Mouse (Mus musculus) limb, embryonic 15.5 days (tissue): ENCODE results near the gene Tuba1a. TPM values are rescaled to one million over a fixed set of nuclear protein-coding genes. Genes with fewer than 3 reads are reported as not detected.

Experiments used
- ATAC-seq: fragments of 200-750 bp; cut with Nextera tagmentation; 2 replicates; pipeline ENCODE4 v1.8.0; 2017; ENCODE audit warnings: low read depth, moderate TSS enrichment; ENCODE audit not compliant: insufficient number of reproducible peaks, low FRiP score, low TSS enrichment
- H3K27ac ChIP-seq: fragments of 300-500 bp; sonication (generic); 2 replicates; pipeline ENCODE4 v1.5.1; 2015; ENCODE audit warnings: moderate library complexity, mild to moderate bottlenecking, inconsistent platforms
- H3K27me3 ChIP-seq: fragments of 300-500 bp; sonication (generic); 2 replicates; pipeline ENCODE4 v1.6.1; 2015; ENCODE audit warnings: inconsistent platforms
- H3K36me3 ChIP-seq: fragments of 300-500 bp; sonication (generic); 2 replicates; pipeline ENCODE4 v1.6.1; 2015; ENCODE audit warnings: inconsistent platforms
- H3K4me1 ChIP-seq: fragments of 300-500 bp; sonication (generic); 2 replicates; pipeline ENCODE4 v1.6.1; 2015; ENCODE audit warnings: inconsistent platforms
- H3K4me2 ChIP-seq: fragments of 300-500 bp; sonication (generic); 2 replicates; pipeline ENCODE4 v1.6.1; 2015; ENCODE audit warnings: mild to moderate bottlenecking, inconsistent platforms
- H3K4me3 ChIP-seq: fragments of 300-500 bp; sonication (generic); 2 replicates; pipeline ENCODE4 v1.5.1; 2015; ENCODE audit warnings: mild to moderate bottlenecking, inconsistent platforms
- H3K9ac ChIP-seq: fragments of 300-500 bp; sonication (generic); 2 replicates; pipeline ENCODE4 v1.6.1; 2015; ENCODE audit warnings: inconsistent platforms
- H3K9me3 ChIP-seq: fragments of 300-500 bp; sonication (generic); 2 replicates; pipeline ENCODE4 v1.6.1; 2016; ENCODE audit warnings: inconsistent platforms
- WGBS: fragments of 180-500 bp; shearing (Covaris S2); methylation state at CpG from one replicate; pipeline ENCODE4 v1.1.7; 2015; 5-methylcytosine and 5-hydroxymethylcytosine counted together
- polyA plus RNA-seq: library from polyadenylated mRNA; unstranded; fragments of >200 nt; fragmentation: Nextera tagmentation; extraction: Ambion mirVana; gene quantifications from 2 replicates; pipeline ENCODE4 v1.2.1, GENCODE M21; 2015

The Tuba1a gene
- polyA plus RNA-seq, 1 experiment from 2014 or later, result 1,206 TPM

- Histone ChIP-seq H3K4me3 (no peak overlapping the region), H3K9me3 (no peaks in the 10 kb centered on the region), H3K27ac (no peak overlapping the region), H3K4me1 (no peaks in the 10 kb centered on the region), H3K36me3 (peaks cover 64% of the 10 kb centered on the region), H3K4me2 (no peak overlapping the region), H3K27me3 (peaks cover 13% of the 10 kb centered on the region), H3K9ac (no peak overlapping the region)
- 30% methylated on average over 10 of the region's 10 CpGs for WGBS
- ATAC-seq, result no peak
Measured at GRCm38 (mm10) chr15:98904692-98905091, 48.8 kb downstream of the Tuba1a start.

DNA sequence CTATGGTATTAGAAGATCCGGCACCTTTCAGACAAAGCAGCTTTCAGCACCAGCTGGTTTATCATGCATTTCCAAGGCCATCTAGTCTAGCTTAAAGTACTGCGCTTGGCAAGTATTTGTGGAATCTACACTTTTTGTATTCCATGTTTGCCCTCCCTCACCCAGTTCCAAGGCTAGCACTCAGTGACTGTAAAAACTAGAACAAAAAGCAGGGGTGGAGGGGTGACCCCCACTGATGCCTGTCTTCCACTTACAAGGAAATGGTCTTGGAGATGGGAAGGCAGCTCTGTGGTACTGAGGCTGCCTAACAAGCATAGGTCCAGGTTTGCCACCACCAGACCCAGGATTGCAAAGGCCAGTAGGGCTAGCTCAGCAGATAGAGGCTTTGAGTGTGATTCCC is 50.9 kb downstream of the Tuba1a start:
- Histone ChIP-seq H3K4me3 (no peak overlapping the region), H3K36me3 (peaks cover 43% of the 10 kb centered on the region), H3K27ac (no peak overlapping the region), H3K4me1 (peaks cover 11% of the 10 kb centered on the region), H3K9me3 (no peaks in the 10 kb centered on the region), H3K9ac (no peak overlapping the region), H3K27me3 (peaks cover 33% of the 10 kb centered on the region), H3K4me2 (no peak overlapping the region)
- WGBS, result 90% methylated on average over 2 of the region's 2 CpGs
- ATAC-seq, result no peak

DNA sequence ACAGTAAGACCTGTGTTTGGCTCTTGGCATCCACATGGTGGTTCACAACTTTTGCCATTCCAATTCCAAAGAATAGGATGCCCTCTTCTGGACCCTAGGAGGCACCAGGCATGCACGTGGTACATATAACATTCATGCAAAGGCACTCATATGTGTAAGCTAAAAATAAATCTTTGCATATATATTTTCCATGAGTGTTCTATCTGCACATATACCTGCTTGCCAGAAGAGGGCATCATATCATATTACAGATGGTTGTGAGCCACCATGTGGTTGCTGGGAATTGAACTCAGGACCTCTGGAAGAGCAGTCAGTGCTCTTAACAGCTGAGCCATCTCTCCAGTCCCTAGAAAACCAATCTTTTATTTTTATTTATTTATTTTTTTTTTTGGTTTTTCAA is 52.0 kb downstream of the Tuba1a start:
- WGBS, result 69% methylated on average over 1 of the region's 1 CpGs
- no peak for ATAC-seq
- H3K27ac ChIP-seq, result no peak overlapping the region

More for the DNA sequence above, 52.0 kb downstream of the Tuba1a start:
- Histone ChIP-seq H3K27me3 (peaks cover 44% of the 10 kb centered on the region), H3K36me3 (peaks cover 34% of the 10 kb centered on the region), H3K4me2 (no peak overlapping the region), H3K9me3 (no peaks in the 10 kb centered on the region), H3K9ac (no peak overlapping the region), H3K4me1 (peaks cover 16% of the 10 kb centered on the region), H3K4me3 (no peak overlapping the region)

Other genes starting within 250 kb of the Tuba1a start
- 0.65 and 0.74 TPM in 2 replicates for gene Ccdc65, start 245.5 kb downstream of the Tuba1a start, polyA plus RNA-seq
- gene Fkbp11, start 225.5 kb downstream of the Tuba1a start, polyA plus RNA-seq, result 90.0 and 101 TPM in 2 replicates
- 41.7 and 49.3 TPM in 2 replicates for gene Arf3, start 190.5 kb downstream of the Tuba1a start, polyA plus RNA-seq
- gene Wnt10b, start 175.6 kb downstream of the Tuba1a start, polyA plus RNA-seq, result 6.0 and 7.0 TPM in 2 replicates
- gene Wnt1, start 163.8 kb downstream of the Tuba1a start, polyA plus RNA-seq, result 0.06 and 0.14 TPM in 2 replicates
- gene Ddn, start 144.2 kb downstream of the Tuba1a start, polyA plus RNA-seq, result 0.15 TPM in 1 of 2 replicates, not detected in the other
- gene Prkag1, start 122.2 kb downstream of the Tuba1a start, polyA plus RNA-seq, result 91.4 and 94.3 TPM in 2 replicates
- gene Kmt2d, start 82.5 kb downstream of the Tuba1a start, polyA plus RNA-seq, result 11.8 and 13.7 TPM in 2 replicates
- 14.1 and 14.2 TPM in 2 replicates for gene Rhebl1, start 59.2 kb downstream of the Tuba1a start, polyA plus RNA-seq
- gene Dhh, start 55.2 kb downstream of the Tuba1a start, polyA plus RNA-seq, result 1.8 and 2.7 TPM in 2 replicates
- 19.7 and 21.8 TPM in 2 replicates for gene Lmbr1l, start 35.5 kb downstream of the Tuba1a start, polyA plus RNA-seq
- 1,374 and 1,490 TPM in 2 replicates for gene Tuba1b, start 19.1 kb downstream of the Tuba1a start, polyA plus RNA-seq
- gene Gm49450, start 152 bp downstream of the Tuba1a start, polyA plus RNA-seq, result not detected in 2 replicates
- 138 and 145 TPM in 2 replicates for gene Tuba1c, start 76.2 kb upstream of the Tuba1a start, polyA plus RNA-seq
- gene Prph, start 101.5 kb upstream of the Tuba1a start, polyA plus RNA-seq, result 2.4 and 2.8 TPM in 2 replicates
- gene Troap, start 120.9 kb upstream of the Tuba1a start, polyA plus RNA-seq, result 22.3 and 26.5 TPM in 2 replicates
- not detected in 2 replicates for gene C1ql4, start 134.1 kb upstream of the Tuba1a start, polyA plus RNA-seq
- gene Dnajc22, start 139.5 kb upstream of the Tuba1a start, polyA plus RNA-seq, result 0.55 and 0.86 TPM in 2 replicates
- gene Spats2, start 172.2 kb upstream of the Tuba1a start, polyA plus RNA-seq, result 28.7 and 33.1 TPM in 2 replicates